Mouse (Mus musculus) kidney, adult 11 months (tissue): ENCODE measurements around the gene Utp11.

ENCODE experiments used
- DNase-seq: peaks from one replicate; pipeline ENCODE4 v3.0.0; 2022

The Utp11 gene

DNA sequence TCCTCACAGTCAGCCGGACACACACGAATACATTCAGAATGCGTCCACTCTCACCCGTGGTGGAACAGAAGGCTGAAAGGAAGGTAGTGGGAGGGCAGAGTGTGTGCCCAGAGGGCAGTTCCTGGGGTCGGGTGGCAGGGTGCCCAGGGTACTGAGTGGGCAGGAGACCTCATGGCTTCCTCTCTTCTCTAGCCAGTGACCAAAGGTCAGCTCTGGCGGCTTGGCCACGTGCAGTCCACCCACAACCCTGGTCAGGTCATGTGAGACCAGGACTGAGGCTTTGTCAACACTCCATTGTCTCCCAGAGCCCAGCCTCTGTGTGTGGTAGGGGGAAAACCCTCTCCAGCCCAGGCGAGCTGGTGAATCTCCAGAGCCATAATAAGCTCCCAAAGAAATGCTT lies 23.2 kb downstream of the Utp11 start:
- DNase-seq, result peak; percentile 73

DNA sequence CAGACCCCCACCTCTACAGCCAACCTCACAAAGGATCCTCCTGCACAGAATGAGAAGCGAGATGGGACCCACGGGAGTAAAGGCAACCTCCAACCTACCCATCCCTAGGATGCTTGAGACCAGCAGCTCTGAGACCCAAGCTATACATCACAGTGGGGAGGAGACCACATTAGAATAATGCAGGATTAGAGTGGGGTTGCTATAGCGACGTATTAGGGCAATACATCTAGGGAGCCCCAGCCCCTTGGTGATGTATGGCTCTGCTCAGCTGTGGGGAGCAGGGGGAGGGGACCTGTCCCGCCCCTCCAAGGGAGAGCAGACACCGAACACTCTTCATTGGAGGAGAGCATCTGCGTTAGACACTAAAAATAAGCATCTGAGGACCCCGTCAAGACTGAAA lies 25.3 kb downstream of the Utp11 start:
- no peak for DNase-seq

DNA sequence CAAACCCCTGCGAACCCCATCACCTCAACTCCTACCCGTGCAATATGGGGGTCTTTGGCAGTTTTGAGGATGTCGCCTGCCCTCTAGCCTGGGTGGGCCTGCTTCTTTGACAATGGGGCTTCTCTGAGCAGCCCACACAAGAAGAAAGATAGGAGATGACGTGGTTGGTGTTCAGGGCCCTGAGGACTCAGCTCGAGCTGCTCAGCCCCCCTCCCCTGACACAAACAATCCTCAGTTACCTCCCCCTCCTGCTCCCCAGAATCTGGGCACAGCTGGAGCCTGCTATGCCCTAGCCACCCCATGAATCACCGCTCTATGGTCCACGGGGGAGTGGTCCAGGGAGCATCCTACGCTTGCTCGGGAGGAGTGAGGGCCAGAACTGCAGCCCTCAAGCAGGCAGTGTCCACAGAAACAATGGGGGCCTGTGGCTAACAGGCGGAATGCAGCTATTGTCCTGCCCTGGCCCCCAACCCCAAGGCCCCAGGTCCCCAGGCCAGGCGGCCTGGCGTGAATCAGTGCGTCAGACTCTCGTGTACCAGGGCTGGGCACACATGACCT lies 25.8 kb downstream of the Utp11 start:
- DNase-seq, result no peak

DNA sequence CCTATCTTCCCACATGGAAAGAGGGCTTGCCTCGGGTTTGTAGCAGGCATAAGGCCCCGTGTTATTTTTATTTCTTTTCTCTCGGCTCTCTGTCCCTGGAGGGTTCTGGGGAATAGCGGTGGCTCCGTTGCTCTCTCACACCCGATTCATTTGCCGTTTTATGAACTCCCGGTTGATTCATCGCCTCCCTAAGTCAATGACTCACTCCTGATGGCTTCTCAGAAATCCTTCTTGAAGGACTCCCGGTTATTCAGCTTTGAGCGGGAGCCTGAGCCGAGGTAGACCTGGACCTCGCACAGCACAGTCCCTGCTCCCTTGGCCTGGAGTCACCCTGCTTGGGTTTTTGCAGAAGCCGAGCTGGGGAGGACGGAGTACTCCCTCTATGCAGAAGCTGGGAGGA lies 28.8 kb downstream of the Utp11 start:
- DNase-seq, result no peak

DNA sequence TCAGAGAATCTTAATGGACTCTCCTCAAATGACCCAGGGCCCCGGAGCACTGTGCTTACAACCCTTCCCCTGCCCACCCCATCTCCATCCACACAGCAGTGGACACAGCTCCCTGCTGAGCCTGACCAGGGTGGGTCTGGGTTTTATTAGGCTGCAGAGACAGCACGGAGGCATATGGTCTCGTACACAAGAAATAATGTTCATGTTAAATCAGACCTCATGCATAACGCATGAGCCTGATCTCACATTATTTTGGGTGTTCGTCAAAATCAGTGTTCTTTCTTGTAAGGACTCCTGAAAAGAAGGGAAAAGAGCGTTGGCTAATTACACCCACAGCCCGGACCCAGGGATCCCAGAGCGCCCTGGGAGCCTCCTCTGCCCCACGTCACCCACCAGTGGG lies 29.2 kb downstream of the Utp11 start:
- no peak for DNase-seq

DNA sequence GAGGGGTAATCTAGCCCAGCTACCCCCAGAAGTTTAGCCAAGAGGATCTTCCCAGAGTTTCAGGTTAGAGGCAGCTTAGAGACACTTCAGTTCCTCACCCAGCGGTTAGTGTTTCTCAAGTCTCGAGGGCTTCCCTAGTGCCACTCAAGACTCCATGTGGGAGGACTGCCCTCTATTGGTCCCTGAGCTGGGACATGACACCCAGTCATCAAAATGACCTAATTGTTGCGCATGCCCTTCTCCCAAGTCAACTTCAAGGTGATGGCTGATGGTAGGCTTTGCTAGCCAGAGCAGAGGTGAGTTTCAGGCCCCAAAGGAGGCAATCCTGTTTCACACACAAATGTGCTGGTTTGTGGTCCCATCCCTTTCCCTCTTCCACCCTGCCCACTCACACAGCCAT lies 30.4 kb downstream of the Utp11 start:
- DNase-seq, result no peak

DNA sequence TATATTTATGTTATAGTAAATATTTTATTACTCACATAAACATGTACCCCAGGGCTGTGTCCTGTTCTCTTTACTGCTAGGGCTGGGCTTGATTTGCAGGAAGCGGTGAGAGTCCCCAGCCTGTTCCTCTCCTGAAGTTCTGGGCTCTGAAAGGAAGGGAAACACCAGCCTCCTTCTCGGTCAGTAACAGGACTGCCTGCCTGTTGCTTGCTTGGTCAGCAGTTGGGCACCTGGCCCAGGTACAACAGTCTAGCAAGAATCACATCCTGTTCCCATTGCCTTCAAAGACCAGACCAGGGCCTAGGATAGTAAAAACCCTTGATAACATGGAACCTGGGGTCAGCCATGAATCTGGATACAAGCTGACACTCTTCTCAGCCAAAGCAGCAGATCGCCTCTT lies 32.8 kb downstream of the Utp11 start:
- DNase-seq, result no peak

DNA sequence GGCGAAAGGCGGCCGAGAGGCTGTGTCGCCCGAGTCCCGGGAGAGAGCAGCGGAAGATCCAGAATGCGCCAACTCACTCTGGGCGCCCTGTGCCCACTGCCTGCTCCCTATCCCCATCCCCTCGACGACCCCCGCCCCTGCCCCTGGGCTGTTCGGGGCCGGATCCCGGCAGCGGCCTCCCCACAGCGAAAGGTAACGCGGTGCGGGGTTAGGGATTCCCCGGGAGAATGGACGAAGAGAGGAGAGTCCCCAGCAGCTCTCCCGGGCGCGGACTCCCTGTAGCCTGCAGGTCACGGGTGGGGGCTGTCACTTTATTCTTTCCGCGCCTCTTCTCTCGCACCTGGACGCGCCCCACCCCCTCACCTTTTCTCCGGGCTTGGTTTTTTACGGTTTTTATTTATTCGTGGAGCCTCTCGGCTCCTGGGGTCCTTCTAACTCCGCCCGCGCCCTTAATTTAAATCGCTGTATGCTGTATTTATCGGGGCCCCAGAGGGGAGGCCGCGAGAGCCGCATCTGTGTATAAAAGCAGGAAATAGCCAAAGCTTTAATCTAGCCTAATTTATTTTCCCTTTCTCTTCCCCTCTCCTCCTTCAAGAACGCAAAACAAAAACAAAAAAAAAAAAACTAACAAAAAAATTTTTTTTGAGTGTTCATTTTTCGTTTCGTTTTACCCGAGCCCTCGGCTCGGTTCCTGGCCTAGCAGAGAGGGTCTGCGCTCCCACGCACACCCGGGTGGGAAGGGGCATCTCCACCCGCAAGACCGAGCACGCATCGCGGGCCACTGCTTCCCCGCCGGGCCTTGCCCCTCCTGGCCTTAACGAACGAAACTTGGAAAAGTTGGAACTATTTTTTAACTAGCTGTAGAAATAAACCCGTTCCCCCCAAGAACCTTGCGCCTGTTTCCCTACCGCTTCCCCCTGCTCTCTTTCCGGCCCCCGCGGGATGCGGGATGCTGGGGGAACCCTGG lies 33.9 kb downstream of the Utp11 start:
- DNase-seq, result no peak

DNA sequence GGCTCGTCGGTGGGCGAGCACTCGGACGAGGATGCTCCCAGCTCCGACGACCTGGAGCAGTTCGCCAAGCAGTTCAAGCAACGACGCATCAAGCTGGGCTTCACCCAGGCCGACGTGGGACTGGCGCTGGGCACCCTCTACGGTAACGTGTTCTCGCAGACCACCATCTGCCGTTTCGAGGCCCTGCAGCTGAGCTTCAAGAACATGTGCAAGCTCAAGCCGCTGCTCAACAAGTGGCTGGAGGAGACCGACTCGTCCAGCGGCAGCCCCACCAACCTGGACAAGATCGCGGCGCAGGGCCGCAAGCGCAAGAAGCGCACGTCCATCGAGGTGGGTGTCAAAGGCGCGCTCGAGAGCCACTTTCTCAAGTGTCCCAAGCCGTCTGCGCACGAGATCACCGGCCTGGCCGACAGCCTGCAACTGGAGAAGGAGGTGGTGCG lies 35.0 kb downstream of the Utp11 start:
- no peak for DNase-seq

DNA sequence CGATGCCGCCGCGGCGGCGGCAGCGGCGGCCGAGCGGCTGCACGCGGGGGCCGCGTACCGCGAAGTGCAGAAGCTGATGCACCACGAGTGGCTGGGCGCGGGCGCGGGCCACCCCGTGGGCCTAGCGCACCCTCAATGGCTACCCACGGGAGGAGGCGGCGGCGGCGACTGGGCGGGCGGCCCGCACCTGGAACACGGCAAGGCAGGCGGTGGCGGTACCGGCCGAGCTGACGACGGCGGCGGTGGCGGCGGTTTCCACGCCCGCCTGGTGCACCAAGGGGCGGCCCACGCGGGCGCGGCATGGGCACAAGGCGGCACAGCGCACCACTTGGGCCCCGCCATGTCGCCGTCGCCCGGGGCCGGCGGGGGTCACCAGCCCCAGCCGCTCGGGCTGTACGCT lies 35.6 kb downstream of the Utp11 start:
- DNase-seq, result no peak

DNA sequence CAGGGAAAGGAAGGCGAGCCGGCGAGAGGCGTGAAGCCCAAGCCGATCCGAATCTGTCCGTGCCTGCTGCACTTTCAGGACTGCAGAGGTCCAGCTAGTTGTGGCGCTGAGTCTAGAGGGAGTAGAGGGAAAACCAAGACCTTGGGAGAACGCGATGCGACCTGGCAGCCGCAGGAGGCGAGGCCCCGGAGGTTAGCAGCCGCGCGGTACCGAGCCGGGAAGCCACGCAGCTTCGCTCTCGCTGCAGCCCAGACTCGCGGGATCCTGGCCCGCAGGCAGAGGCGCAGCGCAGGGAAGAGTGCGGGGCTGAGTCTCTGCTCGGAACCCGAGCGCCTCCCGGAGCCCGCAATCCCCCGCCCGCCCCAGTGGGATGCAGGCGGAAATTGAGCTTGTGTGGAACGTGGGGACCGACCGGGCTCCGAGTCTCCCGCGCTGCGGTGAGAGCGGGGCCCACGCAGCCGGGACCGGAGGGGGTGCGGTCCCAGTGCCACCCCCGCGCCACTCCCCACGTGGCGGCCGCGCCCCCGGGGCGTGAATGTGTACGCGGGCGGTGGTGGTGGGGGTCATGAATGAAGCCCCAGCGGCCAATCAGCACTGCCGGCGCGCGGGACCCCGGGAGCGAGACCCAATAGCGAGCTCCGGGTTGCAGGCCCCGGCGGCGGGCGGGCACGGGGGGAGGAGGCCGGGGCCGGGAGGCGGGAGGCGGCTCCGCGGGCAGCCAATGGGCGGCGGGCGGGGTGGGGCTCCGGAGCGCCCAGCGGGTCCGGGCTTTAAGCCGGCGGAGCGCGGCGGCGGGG lies 36.3 kb downstream of the Utp11 start:
- DNase-seq, result peak; percentile 53

DNA sequence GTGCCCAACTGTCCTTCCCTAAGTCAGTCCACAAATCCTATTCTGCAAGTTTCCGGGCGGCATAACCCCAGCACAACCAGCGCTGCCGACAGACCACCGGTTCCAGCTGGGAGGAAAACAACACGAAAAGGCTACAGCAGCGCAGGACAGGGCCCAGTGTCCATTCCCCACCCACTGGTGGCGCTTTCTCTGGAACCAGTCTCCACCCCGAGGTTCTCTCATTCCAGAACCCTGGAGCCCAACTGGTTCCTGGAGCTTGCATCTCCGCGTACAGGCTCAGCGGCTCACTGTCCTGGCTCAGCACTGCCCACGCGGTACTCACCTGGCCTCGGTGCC lies 36.9 kb downstream of the Utp11 start, which contains the start of gene Pou3f1:
Pou3f1 (plus strand) TSS at position 290 of the 336 bp plus-strand sequence.
- DNase-seq, result no peak

DNA sequence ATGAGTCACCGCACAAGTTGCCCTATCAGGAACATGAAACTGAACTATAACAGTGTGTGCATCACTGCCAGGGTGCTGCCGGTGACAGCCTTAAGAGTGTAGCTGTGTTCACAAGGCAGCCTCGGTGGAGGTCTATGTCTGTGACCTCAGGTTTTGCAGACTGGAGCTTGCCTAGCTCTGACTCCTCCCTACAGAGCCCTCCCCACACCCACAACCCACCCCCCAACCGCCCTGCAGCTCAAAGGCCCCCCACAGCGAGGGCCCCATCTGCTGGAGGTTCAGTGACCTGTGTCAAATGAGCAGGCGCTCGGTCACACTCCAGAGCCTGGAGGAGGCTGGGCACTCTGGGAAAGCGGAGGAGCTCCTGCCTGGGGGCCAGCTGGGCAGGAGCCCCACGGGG lies 40.5 kb downstream of the Utp11 start:
- DNase-seq, result peak; percentile 52

DNA sequence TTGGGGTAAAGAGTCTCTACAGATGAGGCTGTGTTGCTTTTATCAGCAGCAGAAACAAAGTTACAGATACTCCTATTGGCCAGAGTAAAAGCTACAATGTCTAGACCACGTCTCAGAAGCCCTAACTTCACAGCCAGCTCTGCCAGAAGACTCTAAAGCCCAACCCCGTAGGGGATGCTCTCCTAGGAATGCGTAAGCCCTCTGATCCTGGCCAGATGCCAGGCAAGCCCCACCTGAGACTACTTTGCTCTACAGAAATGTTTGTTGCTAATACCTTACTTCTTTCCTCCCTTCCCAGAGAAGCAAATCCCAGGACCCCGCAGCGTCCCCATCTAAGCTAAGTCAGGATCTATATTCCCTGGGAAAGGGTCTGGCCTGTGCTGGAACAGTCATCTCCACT lies 45.5 kb downstream of the Utp11 start:
- no peak for DNase-seq

DNA sequence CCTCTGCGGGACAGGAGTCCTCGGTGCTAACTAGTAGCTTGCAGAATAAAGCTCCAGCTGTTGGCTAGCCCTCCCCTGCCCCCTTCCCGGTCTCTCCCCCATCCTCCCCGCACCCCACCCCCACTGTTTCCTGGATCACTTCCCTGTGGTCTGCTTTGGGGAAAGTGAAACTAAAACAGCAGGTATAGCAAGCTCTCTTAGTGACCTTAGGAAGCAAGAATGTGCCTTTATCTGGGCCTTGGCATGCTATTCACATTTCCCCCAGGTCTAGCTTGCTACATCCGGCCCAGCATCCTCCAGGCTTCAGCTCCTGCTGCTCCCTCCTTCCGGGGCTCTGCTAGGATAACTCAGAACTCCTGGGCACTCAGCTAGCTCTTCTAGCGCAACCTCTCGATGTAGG lies 46.8 kb downstream of the Utp11 start:
- DNase-seq, result no peak

DNA sequence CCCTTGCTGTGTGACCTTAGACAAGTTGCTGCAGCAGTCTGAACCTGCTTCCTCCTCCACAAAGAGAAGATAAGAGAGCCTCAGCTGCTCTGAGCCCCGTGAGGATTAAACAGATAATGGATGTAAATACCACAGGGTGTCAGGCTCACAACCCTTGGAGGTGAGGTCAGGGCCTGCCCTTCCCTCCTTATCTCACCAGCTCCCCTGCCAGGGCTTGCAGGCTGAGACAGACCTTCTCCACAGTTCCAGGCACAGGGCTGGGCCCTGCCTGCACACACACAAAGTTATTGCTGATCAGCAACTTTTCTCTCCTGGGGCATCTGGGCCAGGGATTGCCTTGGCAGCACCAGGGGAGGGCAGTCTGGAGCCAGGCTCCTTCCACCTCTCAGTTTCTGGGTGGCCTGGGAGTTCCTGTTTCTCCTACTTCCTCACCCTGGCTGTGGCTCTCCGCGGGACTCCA lies 48.4 kb downstream of the Utp11 start:
- DNase-seq, result no peak

DNA sequence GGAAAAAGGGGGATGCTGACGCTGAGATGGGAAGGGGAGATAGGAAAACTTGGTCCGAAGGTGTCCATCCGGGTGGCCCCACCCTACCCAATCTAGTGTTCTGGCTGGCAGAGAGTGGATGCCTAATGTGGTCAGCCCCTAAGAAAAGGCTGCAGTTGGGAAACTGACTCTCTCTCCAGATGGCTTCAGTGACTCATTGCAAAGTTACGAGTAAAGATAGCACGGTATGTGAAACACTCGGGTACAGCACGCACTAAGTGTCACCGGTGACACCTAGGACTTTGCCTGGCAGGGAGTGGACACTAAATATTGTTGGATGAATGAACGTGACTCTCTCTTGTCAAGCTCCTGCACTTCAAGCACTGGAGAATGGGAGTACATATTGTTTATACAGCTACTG lies 49.5 kb downstream of the Utp11 start:
- DNase-seq, result no peak

DNA sequence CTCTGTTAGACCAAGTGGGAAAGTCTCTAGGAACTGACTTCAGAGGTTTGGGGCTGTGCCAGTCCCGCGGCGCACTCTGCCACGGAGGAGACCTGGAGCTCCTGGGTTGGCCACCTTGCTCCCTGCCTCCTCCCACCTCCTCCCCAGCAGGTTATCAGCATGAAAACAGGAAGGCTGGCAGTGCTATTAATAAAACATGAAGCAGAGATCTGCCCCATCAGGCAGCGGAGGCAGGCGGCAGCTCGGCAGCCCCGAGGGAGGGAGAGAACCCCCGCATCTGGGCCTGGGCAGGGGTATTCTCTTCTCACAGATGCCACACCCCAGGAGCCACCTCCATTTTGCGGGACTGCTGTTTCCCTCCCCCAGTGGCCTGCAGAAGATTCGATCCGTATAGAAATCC lies 53.7 kb downstream of the Utp11 start:
- no peak for DNase-seq

DNA sequence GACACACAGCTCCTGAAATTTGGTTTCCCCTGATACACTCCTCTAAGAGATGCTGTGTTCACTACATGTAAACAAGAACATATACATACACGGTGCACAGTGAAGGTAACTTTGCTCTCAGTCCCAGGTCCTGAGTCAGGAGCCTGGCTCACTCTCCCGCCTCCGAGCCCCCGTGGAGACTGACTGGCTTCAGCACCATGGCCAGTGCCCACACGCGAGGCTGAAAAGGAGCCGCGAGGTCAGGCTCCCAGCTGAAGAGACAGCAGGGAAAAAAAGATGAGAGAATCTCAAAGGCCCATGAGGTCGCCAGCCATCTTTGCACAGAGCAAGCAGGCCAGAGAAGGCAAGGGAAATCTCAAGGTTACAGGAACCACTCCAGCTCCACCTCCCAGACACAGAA lies 60.1 kb downstream of the Utp11 start:
- no peak for DNase-seq

DNA sequence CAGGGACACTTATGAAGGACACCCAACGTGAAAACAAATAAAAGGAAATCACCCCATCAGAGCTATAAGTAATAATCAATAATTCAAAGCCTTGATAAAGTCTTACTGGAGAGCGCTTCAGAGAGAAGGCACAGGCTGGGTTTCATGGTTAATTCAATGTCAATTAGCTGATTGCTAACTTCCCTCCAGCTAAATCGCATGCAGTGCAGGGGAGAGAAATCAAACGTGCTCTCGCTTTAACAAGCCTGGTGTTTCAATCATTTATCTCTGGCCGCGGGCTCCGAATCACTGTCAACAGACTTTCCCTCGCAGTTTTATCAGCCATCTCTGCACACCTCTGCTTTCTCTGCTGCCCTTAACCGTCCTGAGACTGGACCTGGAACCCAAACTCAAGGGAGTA lies 60.5 kb downstream of the Utp11 start:
- no peak for DNase-seq

DNA sequence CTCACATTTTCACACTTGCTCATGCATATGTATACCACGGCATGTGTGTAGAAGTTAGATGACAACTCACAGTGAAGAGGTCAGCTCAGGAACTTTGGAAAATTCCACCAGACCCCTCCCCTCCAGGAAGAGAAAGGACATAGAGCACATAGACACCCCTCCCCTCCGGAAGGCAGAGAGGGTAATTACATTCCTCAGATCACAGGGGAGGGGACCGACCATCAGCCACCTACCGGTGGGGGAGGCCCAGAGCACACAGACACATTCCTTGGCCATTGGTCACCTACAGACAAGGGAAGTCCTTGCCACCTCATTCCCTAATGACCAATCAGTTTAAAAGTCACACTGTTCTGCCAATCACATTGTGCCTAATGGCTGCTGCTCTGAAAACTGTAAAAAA lies 61.9 kb downstream of the Utp11 start:
- DNase-seq, result no peak
